Comparison of ENCODE assay signal across 10 mouse cellular contexts in the genomic region with DNA sequence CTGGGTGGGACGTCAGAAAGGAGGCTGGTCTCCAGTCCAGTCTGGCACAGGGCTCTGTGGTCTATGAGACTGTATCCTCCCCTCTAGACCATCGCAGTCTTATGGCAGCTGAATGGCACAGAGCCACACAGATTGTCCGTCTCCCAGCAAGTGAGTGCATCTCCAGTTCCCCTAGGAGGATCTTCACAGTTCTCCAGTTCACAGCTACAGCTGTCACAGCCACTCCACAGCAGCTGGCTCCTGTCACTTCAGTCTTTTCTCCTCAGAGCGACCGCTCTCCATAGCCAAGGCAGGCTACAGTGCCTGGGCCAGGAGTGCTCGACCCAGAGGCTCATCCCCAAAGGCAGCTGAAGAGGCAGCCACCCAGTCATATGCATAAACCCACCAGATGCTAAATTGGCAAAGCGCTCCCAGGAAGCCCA. TPM values are rescaled to one million over a fixed set of nuclear protein-coding genes. Genes with fewer than 3 reads are reported as not detected.
DNase-seq lines count a peak whose midpoint lies in the region; ATAC-seq and TF ChIP-seq lines count a peak whose summit lies in the region.
"Had no signal": no experiment of that assay in that cellular context is flagged by ENCODE, and none has a peak within 500 bp of the region (broad histone marks: within the 10 kb centered on the region; RNA-seq: fewer than 3 reads in every experiment).

No protein-coding gene starts in this region.

- peak; percentile 35; the same call in 1 of the 2 replicates for ATAC-seq in midbrain, embryonic 15.5 days (replicated peaks)
- peak; percentile 84 for ATAC-seq in lung, embryonic 16.5 days (ENCODE audit: low read depth)
- ATAC-seq in stomach, postnatal 0 days (ENCODE audit: low FRiP score, low TSS enrichment), result peak; percentile 24; the same call in 1 of the 2 replicates

- peaks cover 44% of the 10 kb centered on the region for H3K27me3 ChIP-seq in midbrain, embryonic 15.5 days (replicated peaks)
- H3K27me3 ChIP-seq in midbrain, embryonic 10.5 days (ENCODE audit: low read depth, poor library complexity, severe bottlenecking), result peaks cover 54% of the 10 kb centered on the region
- H3K27me3 ChIP-seq in lung, embryonic 16.5 days (ENCODE audit: control insufficient read depth, insufficient read depth, low read depth, low read length), result peaks cover 45% of the 10 kb centered on the region
- H3K27me3 ChIP-seq in stomach, postnatal 0 days (ENCODE audit: control insufficient read depth, insufficient read depth, low read length), result peaks cover 13% of the 10 kb centered on the region; the same call in 1 of the 2 replicates

- H3K4me3 ChIP-seq in midbrain, embryonic 15.5 days, result no peak overlapping the region
- H3K4me3 ChIP-seq in midbrain, embryonic 10.5 days, result no peak overlapping the region
- H3K4me3 ChIP-seq in lung, embryonic 16.5 days (ENCODE audit: low read length), result no peak overlapping the region
- H3K4me3 ChIP-seq in stomach, postnatal 0 days (ENCODE audit: low read depth, low read length), result no peak overlapping the region
- H3K4me3 ChIP-seq: liver, embryonic 13.5 days had no signal

- peaks cover 26% of the 10 kb centered on the region for H3K36me3 ChIP-seq in midbrain, embryonic 15.5 days (replicated peaks)
- H3K36me3 ChIP-seq in midbrain, embryonic 10.5 days, result peaks cover 36% of the 10 kb centered on the region
- peaks cover 8% of the 10 kb centered on the region for H3K36me3 ChIP-seq in lung, embryonic 16.5 days (ENCODE audit: control insufficient read depth, insufficient read depth, low read length)
- H3K36me3 ChIP-seq in stomach, postnatal 0 days (ENCODE audit: control insufficient read depth, insufficient read depth, low read length), result peaks cover 11% of the 10 kb centered on the region

- 68% methylated on average over 7 of the region's 7 CpGs for WGBS in midbrain, embryonic 15.5 days
- WGBS in midbrain, embryonic 10.5 days, result 79% methylated on average over 7 of the region's 7 CpGs
- 37% methylated on average over 7 of the region's 7 CpGs for WGBS in lung, embryonic 16.5 days
- WGBS in stomach, postnatal 0 days, result 43% methylated on average over 7 of the region's 7 CpGs

- TF ChIP-seq EP300 in stomach, postnatal 0 days (optimal IDR thresholded peaks at IDR 0.05), result no peak

- H3K27ac ChIP-seq in midbrain, embryonic 15.5 days, result no peak overlapping the region
- no peak overlapping the region for H3K27ac ChIP-seq in midbrain, embryonic 10.5 days (replicated peaks)
- no peak overlapping the region for H3K27ac ChIP-seq in lung, embryonic 16.5 days (ENCODE audit: low read length)
- H3K27ac ChIP-seq in stomach, postnatal 0 days (replicated peaks), result no peak overlapping the region
- H3K27ac ChIP-seq: liver, embryonic 13.5 days had no signal

- H3K9ac ChIP-seq in midbrain, embryonic 15.5 days, result no peak overlapping the region
- no peak overlapping the region for H3K9ac ChIP-seq in lung, embryonic 16.5 days (ENCODE audit: low read length)
- H3K9ac ChIP-seq in stomach, postnatal 0 days (ENCODE audit: low read length), result no peak overlapping the region
- H3K9ac ChIP-seq: liver, embryonic 13.5 days had no signal

- DNase-seq in heart, adult 11 months, result peak; percentile 96
- DNase-seq in heart, postnatal 25 days (ENCODE audit: low spot score), result no peak
- no peak for DNase-seq in midbrain, embryonic 10.5 days (ENCODE audit: low spot score)
- DNase-seq in stomach, postnatal 0 days (ENCODE audit: low spot score), result no peak
- DNase-seq in layer of hippocampus, postnatal 14 days (ENCODE audit: low spot score in 2 of 2), result no peak
- DNase-seq in B cell, adult 2 months, result no peak
- DNase-seq: liver, embryonic 13.5 days had no signal

- no peak overlapping the region for H3K4me2 ChIP-seq in midbrain, embryonic 15.5 days
- no peak overlapping the region for H3K4me2 ChIP-seq in lung, embryonic 16.5 days (ENCODE audit: low read depth, low read length)
- no peak overlapping the region for H3K4me2 ChIP-seq in stomach, postnatal 0 days (replicated peaks; ENCODE audit: low read depth)
- H3K4me2 ChIP-seq: liver, embryonic 13.5 days had no signal

- intact Hi-C loops in heart, postnatal 25 days (cut with DNase I), result no loop called here

- H3K4me1 ChIP-seq in midbrain, embryonic 15.5 days, result peaks cover 22% of the 10 kb centered on the region
- peaks cover 22% of the 10 kb centered on the region for H3K4me1 ChIP-seq in midbrain, embryonic 10.5 days
- H3K4me1 ChIP-seq in lung, embryonic 16.5 days (replicated peaks; ENCODE audit: control insufficient read depth, insufficient read depth, low read length), result peaks cover 9% of the 10 kb centered on the region
- no peaks in the 10 kb centered on the region for H3K4me1 ChIP-seq in stomach, postnatal 0 days (replicated peaks; ENCODE audit: control insufficient read depth, insufficient read depth)

- no peaks in the 10 kb centered on the region for H3K9me3 ChIP-seq in midbrain, embryonic 15.5 days
- H3K9me3 ChIP-seq in midbrain, embryonic 10.5 days (replicated peaks), result no peaks in the 10 kb centered on the region
- no peaks in the 10 kb centered on the region for H3K9me3 ChIP-seq in lung, embryonic 16.5 days (ENCODE audit: control insufficient read depth, low read length)
- H3K9me3 ChIP-seq in stomach, postnatal 0 days (ENCODE audit: control insufficient read depth, low read length), result no peaks in the 10 kb centered on the region

- TF ChIP-seq CTCF in stomach, postnatal 0 days (IDR thresholded peaks at IDR 0.05; ENCODE audit: low read depth), result no peak

RNA-seq across cellular contexts. Expression of a gene that starts 5.0 kb away (rescaled TPM):
- not detected for total RNA-seq in heart, postnatal 25 days (2021)
- polyA plus RNA-seq in midbrain, embryonic 15.5 days (2015; fragmentation: Nextera tagmentation; extraction: Ambion mirVana), result 0.45 and 0.57 TPM in 2 replicates
- 0.09 and 0.12 TPM in 2 replicates for polyA plus RNA-seq in midbrain, embryonic 10.5 days (2016; fragmentation: Nextera tagmentation; extraction: Ambion mirVana)
- 0.21 and 0.25 TPM in 2 replicates for polyA plus RNA-seq in lung, embryonic 16.5 days (2015; fragmentation: Nextera tagmentation; extraction: Ambion mirVana)
- 0.68 and 0.76 TPM in 2 replicates for polyA plus RNA-seq in stomach, postnatal 0 days (2015; fragmentation: Nextera tagmentation; extraction: Ambion mirVana)
- not detected for total RNA-seq in layer of hippocampus, postnatal 14 days (2021)
- total RNA-seq: neutrophil, adult 5-6 weeks had no signal
- polyA plus RNA-seq: liver, embryonic 13.5 days had no signal

RNA-seq across cellular contexts. Expression of a gene that starts 11.8 kb away (rescaled TPM):
- 10 to 100 TPM; 61.9 to 62.9 TPM for total RNA-seq in heart, postnatal 25 days (2021)
- 62.4 and 63.5 TPM in 2 replicates for polyA plus RNA-seq in midbrain, embryonic 15.5 days (2015; fragmentation: Nextera tagmentation; extraction: Ambion mirVana)
- polyA plus RNA-seq in midbrain, embryonic 10.5 days (2016; fragmentation: Nextera tagmentation; extraction: Ambion mirVana), result 96.1 and 106 TPM in 2 replicates
- polyA plus RNA-seq in lung, embryonic 16.5 days (2015; fragmentation: Nextera tagmentation; extraction: Ambion mirVana), result 75.3 and 79.2 TPM in 2 replicates
- polyA plus RNA-seq in stomach, postnatal 0 days (2015; fragmentation: Nextera tagmentation; extraction: Ambion mirVana), result 52.6 and 53.0 TPM in 2 replicates
- total RNA-seq in layer of hippocampus, postnatal 14 days (2021), result 10 to 100 TPM; 52.0 to 55.7 TPM

RNA-seq across cellular contexts. Expression of a gene that starts 21.3 kb away (rescaled TPM):
- total RNA-seq in heart, postnatal 25 days (2021), result 10 to 100 TPM; 42.8 to 43.9 TPM
- 109 and 110 TPM in 2 replicates for polyA plus RNA-seq in midbrain, embryonic 15.5 days (2015; fragmentation: Nextera tagmentation; extraction: Ambion mirVana)
- polyA plus RNA-seq in midbrain, embryonic 10.5 days (2016; fragmentation: Nextera tagmentation; extraction: Ambion mirVana), result 57.6 and 71.6 TPM in 2 replicates
- 62.8 and 68.5 TPM in 2 replicates for polyA plus RNA-seq in lung, embryonic 16.5 days (2015; fragmentation: Nextera tagmentation; extraction: Ambion mirVana)
- polyA plus RNA-seq in stomach, postnatal 0 days (2015; fragmentation: Nextera tagmentation; extraction: Ambion mirVana), result 42.3 and 43.9 TPM in 2 replicates
- 10 to 100 TPM; 76.5 to 77.8 TPM for total RNA-seq in layer of hippocampus, postnatal 14 days (2021)

RNA-seq across cellular contexts. Expression of a gene that starts 47.9 kb away (rescaled TPM):
- total RNA-seq in heart, postnatal 25 days (2021), result under 1 TPM; 0.75 to 0.98 TPM
- polyA plus RNA-seq in midbrain, embryonic 15.5 days (2015; fragmentation: Nextera tagmentation; extraction: Ambion mirVana), result 0.84 and 0.96 TPM in 2 replicates
- polyA plus RNA-seq in midbrain, embryonic 10.5 days (2016; fragmentation: Nextera tagmentation; extraction: Ambion mirVana), result 0.32 and 0.57 TPM in 2 replicates
- 4.4 and 4.7 TPM in 2 replicates for polyA plus RNA-seq in lung, embryonic 16.5 days (2015; fragmentation: Nextera tagmentation; extraction: Ambion mirVana)
- 26.5 and 30.1 TPM in 2 replicates for polyA plus RNA-seq in stomach, postnatal 0 days (2015; fragmentation: Nextera tagmentation; extraction: Ambion mirVana)
- under 1 TPM; 0.44 to 0.72 TPM for total RNA-seq in layer of hippocampus, postnatal 14 days (2021)

RNA-seq across cellular contexts. Expression of a gene that starts 49.4 kb away (rescaled TPM):
- total RNA-seq in heart, postnatal 25 days (2021), result not detected
- polyA plus RNA-seq in midbrain, embryonic 15.5 days (2015; fragmentation: Nextera tagmentation; extraction: Ambion mirVana), result 17.4 and 20.4 TPM in 2 replicates
- 7.1 and 8.4 TPM in 2 replicates for polyA plus RNA-seq in midbrain, embryonic 10.5 days (2016; fragmentation: Nextera tagmentation; extraction: Ambion mirVana)
- polyA plus RNA-seq in lung, embryonic 16.5 days (2015; fragmentation: Nextera tagmentation; extraction: Ambion mirVana), result 22.1 and 24.6 TPM in 2 replicates
- 0.19 and 0.40 TPM in 2 replicates for polyA plus RNA-seq in stomach, postnatal 0 days (2015; fragmentation: Nextera tagmentation; extraction: Ambion mirVana)
- total RNA-seq in layer of hippocampus, postnatal 14 days (2021), result 10 to 100 TPM in 1 of 2 experiments, 1 to 10 TPM in 1; 6.9 to 13.4 TPM
- total RNA-seq: neutrophil, adult 5-6 weeks had no signal

Comparison
In these comparisons a context has a peak if more than half of its experiments do, and no peak if none do; other contexts are left out.
1. ATAC-seq: peak in every context shown above with its lines; median percentile 84 in lung, embryonic 16.5 days; 35 in midbrain, embryonic 15.5 days; 24 in stomach, postnatal 0 days.